Mouse (Mus musculus) midbrain, embryonic 11.5 days (tissue): Measurements from ENCODE around the gene Gm28729. TPM values are rescaled to one million over a fixed set of nuclear protein-coding genes. Genes with fewer than 3 reads are reported as not detected.
"Not testable (repeated sequence)": the region's sequence is repeated elsewhere in the genome, so short reads cannot be mapped to it uniquely, and the experiment has no call there.

Source experiments
- ATAC-seq: fragments of 200-750 bp; cut with Nextera tagmentation; 2 replicates; pipeline ENCODE4 v1.8.0; 2017; ENCODE audit warnings: moderate TSS enrichment, moderate library complexity; ENCODE audit not compliant: low FRiP score
- DNase-seq: peaks from one replicate; pipeline ENCODE4 v3.0.0; 2015; ENCODE audit warnings: low spot score; ENCODE audit errors: missing footprints
- H3K27ac ChIP-seq: fragments of 300-500 bp; sonication (generic); 2 replicates; pipeline ENCODE4 v1.5.1; 2014; ENCODE audit warnings: low read depth, low read length
- H3K27me3 ChIP-seq: fragments of 300-500 bp; sonication (generic); 2 replicates; pipeline ENCODE4 v1.6.1; 2014; ENCODE audit warnings: mild to moderate bottlenecking, low read length, moderate library complexity, mixed read lengths; ENCODE audit not compliant: control insufficient read depth, insufficient read depth
- H3K36me3 ChIP-seq: fragments of 300-500 bp; sonication (generic); 2 replicates; pipeline ENCODE4 v1.6.1; 2014; ENCODE audit warnings: mild to moderate bottlenecking, low read length, moderate library complexity, mixed read lengths; ENCODE audit not compliant: control insufficient read depth, insufficient read depth
- H3K4me1 ChIP-seq: fragments of 300-500 bp; sonication (generic); 2 replicates; pipeline ENCODE4 v1.6.1; 2014; ENCODE audit warnings: low read length; ENCODE audit not compliant: control insufficient read depth, insufficient read depth
- H3K4me2 ChIP-seq: fragments of 300-500 bp; sonication (generic); 2 replicates; pipeline ENCODE4 v1.6.1; 2014; ENCODE audit warnings: mild to moderate bottlenecking, moderate library complexity
- H3K4me3 ChIP-seq: fragments of 300-500 bp; sonication (generic); 2 replicates; pipeline ENCODE4 v1.5.1; 2014; ENCODE audit warnings: low read depth, low read length
- H3K9ac ChIP-seq: fragments of 300-500 bp; sonication (generic); 2 replicates; pipeline ENCODE4 v1.6.1; 2014; ENCODE audit warnings: low read length
- H3K9me3 ChIP-seq: fragments of 300-500 bp; sonication (generic); 2 replicates; pipeline ENCODE4 v1.6.1; 2016; ENCODE audit warnings: low read length; ENCODE audit not compliant: control insufficient read depth
- WGBS: fragments of 180-500 bp; shearing (Covaris S2); extraction: QIAGEN DNeasy Blood & Tissue Kit; methylation state at CpG from one replicate; pipeline ENCODE4 v1.1.7; 2014; 5-methylcytosine and 5-hydroxymethylcytosine counted together
- polyA plus RNA-seq: library from polyadenylated mRNA; unstranded; fragments of >200 nt; fragmentation: Nextera tagmentation; extraction: Ambion mirVana; gene quantifications from 2 replicates; pipeline ENCODE4 v1.2.1, GENCODE M21; 2014

Gm28729 gene
- polyA plus RNA-seq, 1 experiment from 2014 or later: not detected

DNA sequence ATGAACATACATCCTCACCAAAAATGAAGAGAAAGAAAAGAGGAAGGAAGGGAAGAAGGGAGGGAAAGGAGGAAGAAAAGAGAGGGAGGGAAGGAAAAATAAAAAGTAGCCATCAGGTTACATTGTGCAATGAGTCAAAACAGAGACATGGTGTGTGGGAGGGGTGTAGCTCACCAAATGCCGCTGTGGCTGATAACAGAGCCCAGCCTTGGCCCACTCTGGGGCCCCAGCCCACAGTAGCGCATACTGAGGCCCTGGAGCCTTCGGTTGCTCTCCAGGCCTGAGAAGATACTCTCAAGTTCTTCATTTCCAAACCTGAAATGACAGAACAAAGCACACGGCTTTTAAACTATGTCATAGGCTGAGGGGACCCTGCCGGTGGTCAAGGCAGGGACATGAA, 10.8 kb downstream of the Gm28729 start:
- Histone ChIP-seq H3K4me2 (no peak overlapping the region), H3K9me3 (no peaks in the 10 kb centered on the region), H3K4me1 (no peaks in the 10 kb centered on the region), H3K27me3 (no peaks in the 10 kb centered on the region), H3K27ac (no peak overlapping the region), H3K36me3 (no peaks in the 10 kb centered on the region), H3K4me3 (no peak overlapping the region), H3K9ac (no peak overlapping the region)
- WGBS: 90% methylated on average over 5 of the region's 5 CpGs
- DNase-seq (no peak), ATAC-seq (no peak)

DNA sequence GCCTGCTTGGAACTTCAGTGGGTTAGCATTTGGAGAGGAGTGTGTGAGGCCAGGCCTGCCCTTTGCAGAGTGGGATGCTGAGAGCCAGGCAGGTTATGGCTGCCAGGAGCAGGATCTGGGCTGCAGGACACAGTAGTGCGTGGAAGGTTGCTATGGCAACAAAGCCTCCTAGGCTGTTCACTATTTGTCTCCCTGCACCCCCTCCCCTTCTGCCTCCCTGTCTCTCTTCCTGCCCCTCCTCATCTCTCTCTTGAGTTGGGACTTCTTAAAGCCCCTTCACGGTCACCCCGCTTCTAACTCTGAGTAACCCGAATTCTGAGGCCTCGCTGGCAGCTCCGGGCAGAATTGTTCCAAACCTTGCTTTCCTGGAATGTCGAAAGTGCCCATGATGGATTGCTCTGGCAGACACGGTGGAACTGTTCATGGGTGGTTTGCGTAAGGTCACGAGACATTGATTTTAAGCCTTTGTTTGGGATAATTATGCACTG, 19.0 kb downstream of the Gm28729 start:
- 26% methylated on average over 10 of the region's 10 CpGs for WGBS
- ATAC-seq (peak; percentile 92), DNase-seq (peak; percentile 92)
- H3K9ac ChIP-seq: peak overlapping the region; percentile 17
- H3K9me3 ChIP-seq: no peaks in the 10 kb centered on the region
- no peak overlapping the region for H3K27ac ChIP-seq
- no peaks in the 10 kb centered on the region for H3K27me3 ChIP-seq
- H3K4me3 ChIP-seq: peak overlapping the region; percentile 11; the same call in 1 of the 2 replicates
- H3K36me3 ChIP-seq: no peaks in the 10 kb centered on the region
- H3K4me2 ChIP-seq: peak overlapping the region; percentile 40
- H3K4me1 ChIP-seq: peaks cover 6% of the 10 kb centered on the region

DNA sequence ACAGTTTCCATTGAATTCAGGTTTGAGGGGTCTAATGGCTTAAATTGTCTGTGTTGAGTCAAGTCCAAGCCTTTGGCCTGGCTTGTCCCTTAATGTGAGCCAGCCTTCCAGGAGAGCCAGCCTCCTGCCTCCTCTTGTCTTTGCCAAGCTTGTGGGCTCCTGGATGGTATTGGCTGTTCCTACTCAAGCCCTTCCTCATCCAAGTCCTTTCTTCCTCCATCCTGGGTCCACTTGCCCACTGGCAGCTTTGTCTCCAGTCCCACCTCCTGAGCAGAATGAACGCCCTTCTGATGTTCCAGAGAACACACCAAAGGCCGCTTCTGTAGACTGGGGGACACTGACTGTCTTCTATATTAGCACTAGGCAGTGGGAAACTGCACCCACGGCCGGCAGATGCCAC, 19.9 kb downstream of the Gm28729 start:
- 88% methylated on average over 4 of the region's 4 CpGs for WGBS

DNA sequence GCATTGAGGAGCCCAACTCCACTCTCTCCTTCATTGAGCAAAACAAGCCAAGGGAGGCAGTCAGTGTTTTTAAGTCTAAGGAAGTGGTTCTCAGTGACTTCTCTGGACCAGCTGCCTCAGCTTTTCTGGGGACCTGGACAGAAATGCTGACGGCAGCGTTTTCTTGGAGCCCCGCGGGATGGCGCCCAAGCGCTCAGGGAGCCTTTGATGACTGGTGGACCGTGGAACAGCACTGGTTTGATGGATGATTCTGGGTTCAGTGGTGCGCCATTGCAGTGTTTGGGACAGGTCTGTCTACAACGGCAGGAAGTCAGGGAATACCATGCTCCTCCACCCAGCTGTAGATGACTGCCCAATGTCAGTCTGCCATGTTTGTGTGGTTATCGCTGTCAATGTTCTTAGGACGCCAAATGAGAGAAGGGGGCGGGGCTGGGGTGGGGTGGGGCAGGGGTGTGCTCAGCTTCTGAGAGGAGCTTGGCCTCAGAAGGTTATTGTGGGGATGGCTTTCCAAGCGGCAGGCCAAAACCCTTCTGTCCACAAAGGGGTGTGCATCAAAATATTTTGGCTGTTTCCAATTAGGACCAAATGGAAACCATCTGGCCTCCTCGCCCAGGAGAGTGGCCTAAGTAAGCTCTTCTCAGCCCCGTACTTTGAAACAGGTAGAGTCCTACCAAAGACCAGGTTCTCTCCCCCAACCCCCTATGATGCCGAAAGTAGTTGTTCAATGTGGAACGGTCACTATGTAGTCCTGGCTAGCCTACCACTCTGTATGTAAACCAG, 20.8 kb downstream of the Gm28729 start:
- Histone ChIP-seq H3K9ac (no peak overlapping the region), H3K36me3 (no peaks in the 10 kb centered on the region), H3K4me1 (peaks cover 6% of the 10 kb centered on the region), H3K4me2 (no peak overlapping the region), H3K27me3 (no peaks in the 10 kb centered on the region), H3K27ac (no peak overlapping the region), H3K4me3 (no peak overlapping the region), H3K9me3 (no peaks in the 10 kb centered on the region)
- DNase-seq (no peak), ATAC-seq (no peak)
- 75% methylated on average over 17 of the region's 17 CpGs for WGBS

More for the DNA sequence above, 19.9 kb downstream of the Gm28729 start:
- H3K27me3 ChIP-seq: no peaks in the 10 kb centered on the region
- DNase-seq (no peak), ATAC-seq (no peak)
- H3K4me3 ChIP-seq: no peak overlapping the region
- H3K4me1 ChIP-seq: peaks cover 6% of the 10 kb centered on the region
- no peaks in the 10 kb centered on the region for H3K9me3 ChIP-seq
- H3K4me2 ChIP-seq: no peak overlapping the region
- H3K27ac ChIP-seq: no peak overlapping the region
- H3K36me3 ChIP-seq: no peaks in the 10 kb centered on the region
- no peak overlapping the region for H3K9ac ChIP-seq

DNA sequence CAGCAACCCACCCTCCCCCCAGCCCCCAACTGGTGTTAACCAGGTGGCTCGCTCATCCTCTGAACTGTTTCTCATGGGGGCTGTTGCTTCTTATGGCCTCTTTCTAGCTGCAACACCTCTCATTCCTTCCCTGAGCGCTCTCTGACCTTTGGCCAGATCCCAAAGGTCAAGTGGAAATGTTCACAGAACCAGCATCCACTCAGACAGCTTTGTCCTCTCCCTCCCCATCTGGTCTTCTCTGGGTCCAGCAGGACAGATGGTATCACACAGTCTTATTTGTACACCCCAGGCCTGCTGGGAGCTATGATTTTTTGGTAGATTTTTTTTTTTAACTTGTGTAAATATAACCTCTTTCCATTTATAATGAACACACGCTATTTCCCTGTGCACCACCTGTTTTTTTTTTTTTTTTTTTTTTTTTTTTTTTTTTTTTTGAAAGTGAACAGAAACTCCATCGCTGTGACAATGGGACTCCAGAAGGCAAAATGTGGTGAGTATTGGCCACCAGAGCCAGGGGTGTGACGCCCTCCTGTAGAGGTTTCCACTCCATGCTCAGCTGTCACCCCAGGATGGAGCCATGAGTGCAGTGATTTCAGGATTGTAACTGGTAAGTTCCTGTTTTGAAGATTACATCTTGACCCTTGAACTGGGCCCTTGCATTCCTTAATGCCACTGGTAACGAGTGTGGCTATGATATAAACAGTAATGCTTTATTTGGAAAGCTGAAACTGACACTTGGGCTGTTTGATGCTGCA, 22.0 kb downstream of the Gm28729 start:
- H3K4me3 ChIP-seq: no peak overlapping the region
- H3K4me1 ChIP-seq: peaks cover 6% of the 10 kb centered on the region
- ATAC-seq: no peak
- H3K9me3 ChIP-seq: peaks cover 4% of the 10 kb centered on the region; the same call in 1 of the 2 replicates
- H3K36me3 ChIP-seq: no peaks in the 10 kb centered on the region
- no peak overlapping the region for H3K4me2 ChIP-seq
- no peak for DNase-seq
- no peak overlapping the region for H3K9ac ChIP-seq
- H3K27me3 ChIP-seq: no peaks in the 10 kb centered on the region
- H3K27ac ChIP-seq: no peak overlapping the region
- 80% methylated on average over 6 of the region's 6 CpGs for WGBS

DNA sequence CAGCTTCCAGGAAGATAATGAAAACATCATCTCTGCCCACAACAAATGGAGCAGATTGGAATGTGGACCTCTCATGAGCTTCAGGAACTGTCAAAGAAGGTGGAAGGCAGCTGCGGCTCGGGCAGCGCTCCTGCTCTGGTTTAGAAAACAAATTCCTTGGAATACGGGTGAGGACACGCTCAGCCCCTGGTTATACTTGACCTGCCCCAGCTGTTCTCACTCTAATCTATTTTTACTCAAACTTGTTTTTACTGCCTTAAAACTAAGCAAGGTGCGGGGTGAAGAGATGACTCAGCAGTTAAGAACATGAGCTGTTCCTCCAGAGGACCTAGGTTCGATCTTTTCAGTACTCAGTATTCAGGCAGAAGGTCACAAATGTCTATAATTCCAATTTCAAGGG, 23.8 kb downstream of the Gm28729 start:
- Histone ChIP-seq H3K9ac (no peak overlapping the region), H3K4me1 (peaks cover 4% of the 10 kb centered on the region), H3K27ac (no peak overlapping the region), H3K4me2 (no peak overlapping the region), H3K4me3 (no peak overlapping the region), H3K36me3 (no peaks in the 10 kb centered on the region), H3K27me3 (no peaks in the 10 kb centered on the region), H3K9me3 (peaks cover 4% of the 10 kb centered on the region; the same call in 1 of the 2 replicates)
- 81% methylated on average over 7 of the region's 7 CpGs for WGBS
- DNase-seq: no peak
- no peak for ATAC-seq

DNA sequence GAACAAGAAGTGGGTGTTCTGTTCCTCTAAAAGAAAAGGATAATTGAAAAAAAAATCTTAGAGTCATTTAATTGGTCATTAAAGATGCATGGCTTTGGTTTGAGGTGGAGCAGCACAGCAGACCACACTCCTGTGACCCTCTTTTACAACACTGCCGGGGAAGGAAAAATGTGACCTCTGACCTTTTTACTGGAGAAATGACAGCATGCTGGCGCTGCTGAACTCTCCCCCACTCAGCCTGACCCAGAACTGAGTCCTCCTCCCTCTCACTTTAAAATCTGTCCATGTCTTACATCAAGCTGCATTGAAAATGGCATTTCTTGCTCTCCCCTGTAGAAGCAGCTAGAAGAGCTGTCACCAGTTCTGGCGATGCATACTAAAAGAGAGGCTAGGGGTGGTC, 31.9 kb downstream of the Gm28729 start:
- 53% methylated on average over 3 of the region's 3 CpGs for WGBS
- Histone ChIP-seq H3K27me3 (no peaks in the 10 kb centered on the region), H3K4me2 (no peak overlapping the region), H3K9me3 (no peaks in the 10 kb centered on the region), H3K9ac (no peak overlapping the region), H3K27ac (no peak overlapping the region), H3K4me1 (no peaks in the 10 kb centered on the region), H3K4me3 (no peak overlapping the region), H3K36me3 (no peaks in the 10 kb centered on the region)
- DNase-seq (no peak), ATAC-seq (no peak)

DNA sequence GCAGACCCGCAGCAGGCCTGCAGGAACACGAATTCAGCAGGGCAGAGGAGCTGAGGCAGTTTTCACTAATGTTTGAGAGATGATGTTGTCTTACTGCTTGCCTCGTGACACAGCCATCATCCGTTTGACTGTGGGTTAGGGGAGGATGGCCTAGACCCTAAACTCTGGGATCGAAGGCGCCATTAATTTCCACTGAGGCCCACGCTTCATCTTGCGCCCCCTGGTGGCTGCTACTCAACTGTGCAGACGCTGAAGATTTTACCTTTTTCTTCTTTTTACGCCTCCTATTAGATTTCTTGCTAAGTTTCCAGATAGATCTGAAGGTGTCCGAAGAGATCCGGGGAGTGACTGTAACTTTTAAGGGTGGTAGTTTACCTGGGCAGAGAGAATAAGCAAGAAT, 33.3 kb downstream of the Gm28729 start:
- H3K27ac ChIP-seq: no peak overlapping the region
- H3K9me3 ChIP-seq: no peaks in the 10 kb centered on the region
- H3K4me1 ChIP-seq: no peaks in the 10 kb centered on the region
- DNase-seq (no peak), ATAC-seq (no peak)
- no peak overlapping the region for H3K4me2 ChIP-seq
- H3K27me3 ChIP-seq: no peaks in the 10 kb centered on the region
- H3K36me3 ChIP-seq: no peaks in the 10 kb centered on the region
- no peak overlapping the region for H3K4me3 ChIP-seq
- 40% methylated on average over 12 of the region's 12 CpGs for WGBS
- H3K9ac ChIP-seq: no peak overlapping the region

DNA sequence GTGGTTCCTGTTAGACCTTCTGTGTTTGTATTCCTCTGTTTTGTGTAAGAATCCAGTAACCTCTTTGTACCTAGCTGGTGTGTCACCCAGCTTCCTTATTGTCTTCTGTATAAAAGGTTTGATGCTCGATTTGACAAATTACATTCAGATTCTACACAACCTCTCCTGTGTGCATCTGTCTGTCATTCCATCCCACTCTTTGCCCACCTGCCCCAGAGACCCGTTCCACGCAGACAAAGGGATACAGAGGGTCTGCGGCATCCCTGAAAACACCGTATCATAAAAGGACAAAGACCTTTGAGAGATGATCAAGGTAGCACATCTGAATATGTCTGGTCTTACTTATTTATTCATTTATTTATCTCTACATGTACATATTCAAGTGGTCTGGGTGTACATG, 37.2 kb downstream of the Gm28729 start:
- not testable (repeated sequence) for H3K9ac ChIP-seq, H3K4me3 ChIP-seq, H3K9me3 ChIP-seq, H3K27me3 ChIP-seq, H3K4me2 ChIP-seq, H3K4me1 ChIP-seq, H3K36me3 ChIP-seq, H3K27ac ChIP-seq, ATAC-seq
- DNase-seq: peak; percentile 8
- 91% methylated on average over 5 of the region's 5 CpGs for WGBS
